ENCODE assay signal across 26 mouse cellular contexts in the genomic region with DNA sequence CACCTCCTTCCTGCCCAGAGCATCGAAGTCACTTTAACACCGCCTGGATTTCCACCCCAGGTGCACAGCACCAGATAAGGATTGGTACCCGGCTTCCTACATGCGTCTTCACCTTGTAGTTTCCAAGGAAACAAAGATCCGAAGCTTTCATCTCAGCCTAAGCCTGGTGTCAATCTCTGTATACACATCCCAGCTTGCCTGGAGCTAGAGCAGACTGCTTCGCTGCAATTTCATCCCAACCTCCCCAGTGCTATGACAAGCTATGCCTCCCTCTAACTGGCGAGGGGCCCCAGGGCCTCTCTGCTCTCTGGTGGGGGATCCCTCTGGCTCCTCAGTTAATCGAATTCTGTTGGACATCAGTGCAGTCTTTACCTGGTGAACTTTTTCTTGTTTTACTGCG. TPM values are rescaled to one million over a fixed set of nuclear protein-coding genes. Genes with fewer than 3 reads are reported as not detected.
DNase-seq lines count a peak whose midpoint lies in the region; ATAC-seq lines count a peak whose summit lies in the region.
"Had no signal": no experiment of that assay in that cellular context is flagged by ENCODE, and none has a peak within 500 bp of the region (broad histone marks: within the 10 kb centered on the region; RNA-seq: fewer than 3 reads in every experiment).

No protein-coding gene starts in this region.

- H3K27ac ChIP-seq in forebrain, embryonic 14.5 days (ENCODE audit: low read depth, low read length) = no peak overlapping the region; the same call in 1 of the 2 replicates
- no peak overlapping the region for H3K27ac ChIP-seq in forebrain, embryonic 15.5 days (replicated peaks)
- peak overlapping the region; percentile 45; the same call in 1 of the 2 replicates for H3K27ac ChIP-seq in midbrain, embryonic 13.5 days
- H3K27ac ChIP-seq: hindbrain, embryonic 13.5 days; limb, embryonic 12.5 days; neural tube, embryonic 15.5 days; stomach, postnatal 0 days had no signal

- no peaks in the 10 kb centered on the region for H3K4me1 ChIP-seq in forebrain, embryonic 14.5 days (ENCODE audit: control insufficient read depth, insufficient read depth, low read length)
- H3K4me1 ChIP-seq in forebrain, embryonic 15.5 days = no peaks in the 10 kb centered on the region
- H3K4me1 ChIP-seq in midbrain, embryonic 13.5 days (replicated peaks) = peaks cover 16% of the 10 kb centered on the region; the same call in 1 of the 2 replicates
- H3K4me1 ChIP-seq: hindbrain, embryonic 13.5 days; megakaryocyte, embryonic 14.5 days; neural tube, embryonic 15.5 days had no signal

- H3K4me2 ChIP-seq in forebrain, embryonic 14.5 days (ENCODE audit: low read length) = no peak overlapping the region
- H3K4me2 ChIP-seq in forebrain, embryonic 15.5 days (replicated peaks) = no peak overlapping the region
- H3K4me2 ChIP-seq in midbrain, embryonic 13.5 days (replicated peaks) = no peak overlapping the region

- no peak overlapping the region for H3K9ac ChIP-seq in forebrain, embryonic 14.5 days (ENCODE audit: low read length)
- H3K9ac ChIP-seq in forebrain, embryonic 15.5 days (replicated peaks) = no peak overlapping the region
- no peak overlapping the region for H3K9ac ChIP-seq in midbrain, embryonic 13.5 days (replicated peaks)
- H3K9ac ChIP-seq: hindbrain, embryonic 13.5 days; limb, embryonic 12.5 days; neural tube, embryonic 15.5 days had no signal

- no peaks in the 10 kb centered on the region for H3K36me3 ChIP-seq in forebrain, embryonic 14.5 days (ENCODE audit: control insufficient read depth, insufficient read depth, low read length)
- H3K36me3 ChIP-seq in forebrain, embryonic 15.5 days = no peaks in the 10 kb centered on the region
- no peaks in the 10 kb centered on the region for H3K36me3 ChIP-seq in midbrain, embryonic 13.5 days
- H3K36me3 ChIP-seq: hindbrain, embryonic 13.5 days; limb, embryonic 12.5 days; neural tube, embryonic 15.5 days had no signal

- no peak overlapping the region for H3K4me3 ChIP-seq in forebrain, embryonic 14.5 days (ENCODE audit: low read depth, low read length)
- H3K4me3 ChIP-seq in forebrain, embryonic 15.5 days = no peak overlapping the region
- no peak overlapping the region for H3K4me3 ChIP-seq in midbrain, embryonic 13.5 days (replicated peaks)
- H3K4me3 ChIP-seq: limb, embryonic 12.5 days; megakaryocyte, embryonic 14.5 days had no signal

- 0 out of 2 replicates have a peak, but pooled peaks cover 3% of the 10 kb centered on the region for H3K27me3 ChIP-seq in forebrain, embryonic 14.5 days (replicated peaks; ENCODE audit: control insufficient read depth, insufficient read depth, low read length)
- H3K27me3 ChIP-seq in forebrain, embryonic 15.5 days = no peaks in the 10 kb centered on the region
- no peaks in the 10 kb centered on the region for H3K27me3 ChIP-seq in midbrain, embryonic 13.5 days
- H3K27me3 ChIP-seq: hindbrain, embryonic 13.5 days; limb, embryonic 12.5 days; megakaryocyte, embryonic 14.5 days; neural tube, embryonic 15.5 days had no signal

- no peaks in the 10 kb centered on the region for H3K9me3 ChIP-seq in forebrain, embryonic 14.5 days (replicated peaks; ENCODE audit: control insufficient read depth, low read length)
- H3K9me3 ChIP-seq in forebrain, embryonic 15.5 days = no peaks in the 10 kb centered on the region
- H3K9me3 ChIP-seq in midbrain, embryonic 13.5 days = 0 out of 2 replicates have a peak, but pooled peaks cover 4% of the 10 kb centered on the region
- H3K9me3 ChIP-seq: hindbrain, embryonic 13.5 days; limb, embryonic 12.5 days; megakaryocyte, embryonic 14.5 days; neural tube, embryonic 15.5 days had no signal

- peak; percentile 44 for DNase-seq in forebrain, embryonic 14.5 days (ENCODE audit: low spot score)
- peak; percentile 39 to 49 for DNase-seq in right cerebral cortex, postnatal 10 days (ENCODE audit: low spot score in 2 of 2)
- DNase-seq in right cerebral cortex, adult 18-20 months = no peak
- no peak for DNase-seq in lung, postnatal 14 days
- DNase-seq in ovary, postnatal 10 days (ENCODE audit: low spot score) = no peak
- DNase-seq: adrenal gland, postnatal 14 days; cerebellum, adult 18-20 months; gastrocnemius, postnatal 14 days; heart, postnatal 36 days; kidney, adult 9 months; kidney, postnatal 10 days; layer of hippocampus, adult 9-11 months; lung, postnatal 4 days; right cerebral cortex, postnatal 4 days; thymus, adult 18-20 months; thymus, postnatal 36 days had no signal

- 76% methylated on average over 9 of the region's 9 CpGs for WGBS in forebrain, embryonic 14.5 days
- WGBS in forebrain, embryonic 15.5 days = 69% methylated on average over 9 of the region's 9 CpGs
- 53% methylated on average over 9 of the region's 9 CpGs for WGBS in midbrain, embryonic 13.5 days

- no peak for ATAC-seq in forebrain, embryonic 14.5 days
- ATAC-seq in forebrain, embryonic 15.5 days (replicated peaks) = no peak; the same call in 1 of the 2 replicates
- peak; percentile 72 for ATAC-seq in midbrain, embryonic 13.5 days
- ATAC-seq: CD4-positive, CD25-positive, alpha-beta regulatory T cell, adult 4 months; intestine, postnatal 0 days had no signal

RNA-seq across cellular contexts. Expression of gene Col6a4, which starts 3.7 kb away (rescaled TPM):
- 0.22 and 0.66 TPM in 2 replicates for polyA plus RNA-seq in forebrain, embryonic 14.5 days (2014; fragmentation: Nextera tagmentation; extraction: Ambion mirVana)
- 0.53 and 0.86 TPM in 2 replicates for polyA plus RNA-seq in forebrain, embryonic 15.5 days (2015; fragmentation: Nextera tagmentation; extraction: Ambion mirVana)
- polyA plus RNA-seq in midbrain, embryonic 13.5 days (2015; fragmentation: Nextera tagmentation; extraction: Ambion mirVana) = 0.28 and 0.36 TPM in 2 replicates
- polyA plus RNA-seq: CD4-positive, CD25-positive, alpha-beta regulatory T cell, adult 4 months; liver, adult 2 months had no signal

RNA-seq across cellular contexts. Expression of gene Glyctk, which starts 57.7 kb away (rescaled TPM):
- 2.3 TPM in 2 replicates for polyA plus RNA-seq in forebrain, embryonic 14.5 days (2014; fragmentation: Nextera tagmentation; extraction: Ambion mirVana)
- polyA plus RNA-seq in forebrain, embryonic 15.5 days (2015; fragmentation: Nextera tagmentation; extraction: Ambion mirVana) = 2.9 and 3.2 TPM in 2 replicates
- polyA plus RNA-seq in midbrain, embryonic 13.5 days (2015; fragmentation: Nextera tagmentation; extraction: Ambion mirVana) = 10.1 TPM in 2 replicates

Comparison
In these comparisons a context has a peak if more than half of its experiments do, and no peak if none do; other contexts are left out.
1. DNase-seq: peak in forebrain, embryonic 14.5 days (single experiment) and right cerebral cortex, postnatal 10 days (2 of 2); none in right cerebral cortex, adult 18-20 months (single experiment), lung, postnatal 14 days (single experiment) and ovary, postnatal 10 days (single experiment).